Mouse (Mus musculus): ENCODE results near the gene Zfp157.
"Not testable (repeated sequence)": the region's sequence is repeated elsewhere in the genome, so short reads cannot be mapped to it uniquely, and the experiment has no call there.

Zfp157 gene

DNA sequence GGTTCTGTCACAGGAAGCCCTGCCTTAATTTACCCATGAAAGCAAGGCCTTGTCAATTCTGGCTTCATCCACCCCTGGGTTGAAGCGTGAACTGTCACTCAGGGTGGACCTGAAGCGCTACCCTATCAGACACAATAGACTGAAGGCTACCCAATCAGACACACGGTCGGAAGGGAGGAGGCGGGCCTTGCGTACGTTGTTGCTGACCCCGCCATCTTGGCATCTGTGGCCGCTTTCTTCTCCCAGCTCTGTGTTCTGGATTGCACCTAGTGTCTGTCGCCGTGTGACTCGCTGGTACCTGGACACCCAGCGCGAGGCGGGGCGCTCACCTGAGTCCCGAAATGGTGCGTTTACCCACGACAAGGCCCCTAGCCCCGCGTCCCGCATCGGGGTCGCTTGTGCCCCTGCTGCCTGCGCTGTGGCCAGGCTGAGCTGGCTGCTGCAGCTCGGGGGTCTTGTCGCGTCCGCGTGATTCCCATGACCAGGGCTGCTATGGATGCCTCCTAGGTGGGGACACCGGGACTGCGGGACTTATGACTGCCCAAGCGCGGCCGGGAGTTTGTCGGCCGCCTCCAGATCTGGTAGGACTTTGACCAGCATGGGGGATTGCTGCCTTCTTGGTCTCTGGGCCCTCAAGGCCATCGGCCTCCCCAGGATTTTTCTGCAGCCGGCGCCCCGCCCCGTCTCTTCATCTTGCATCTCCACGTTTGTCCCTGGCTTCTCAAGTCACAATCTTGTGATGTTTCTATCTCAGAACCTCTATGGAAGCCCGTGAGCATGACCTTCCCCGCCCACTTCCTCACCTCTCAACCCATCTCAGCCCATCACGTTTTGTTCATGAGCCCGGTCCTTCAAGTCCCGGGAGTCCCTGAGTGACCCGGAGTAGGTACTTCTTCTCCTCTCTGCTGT is at the start of gene Zfp157:
Gene Zfp157, plus strand, starts transcription at position 183 of the 909 bp plus-strand sequence.
- peak; percentile 90 to 92 for DNase-seq

DNA sequence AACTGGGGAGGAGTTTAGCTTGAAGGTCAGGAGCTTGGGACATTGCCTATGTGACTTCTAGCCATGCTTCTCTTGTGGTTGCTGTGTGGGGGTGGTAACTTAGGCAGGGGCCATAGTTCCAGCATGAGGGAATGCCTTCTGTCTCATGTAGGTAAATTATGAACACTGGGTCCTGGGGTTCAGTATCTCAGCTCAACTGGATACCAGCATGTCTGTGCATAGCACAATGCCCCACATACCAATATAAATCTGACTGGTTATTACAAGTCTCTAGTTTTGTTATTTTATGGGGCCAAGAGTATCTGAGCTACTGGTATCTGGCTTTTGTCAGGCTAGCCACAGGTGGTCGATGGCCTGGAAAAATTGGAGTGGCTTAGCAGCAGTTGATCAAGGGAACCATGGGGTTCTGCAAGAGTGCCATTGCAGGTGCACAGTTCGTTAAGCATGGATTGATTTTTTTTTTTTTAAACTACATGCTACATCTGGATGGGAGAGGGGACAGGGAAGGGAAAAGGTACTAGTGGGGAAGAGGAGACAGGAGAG is 43.4 kb upstream of the Zfp157 start:
- DNase-seq, result no peak

DNA sequence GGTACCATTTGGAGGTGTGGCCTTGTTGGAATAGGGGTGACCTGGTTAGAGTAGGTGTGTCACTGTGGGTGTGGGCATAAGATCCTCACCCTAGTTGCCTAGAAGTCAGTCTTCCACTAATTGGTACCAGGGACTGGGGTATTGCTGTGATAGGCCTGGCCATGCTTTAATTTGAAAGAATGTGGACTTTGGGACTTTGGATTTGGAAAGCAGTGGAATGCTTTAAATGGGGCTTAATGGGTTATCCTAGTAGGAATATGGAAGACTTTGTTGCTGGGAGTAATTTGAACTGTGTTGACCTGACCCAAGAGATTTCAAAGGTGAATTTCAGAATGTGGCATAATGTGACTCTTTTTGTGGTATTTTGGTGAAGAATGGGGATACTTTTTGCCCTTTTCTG is 40.8 kb upstream of the Zfp157 start:
- DNase-seq, result not testable (repeated sequence)

DNA sequence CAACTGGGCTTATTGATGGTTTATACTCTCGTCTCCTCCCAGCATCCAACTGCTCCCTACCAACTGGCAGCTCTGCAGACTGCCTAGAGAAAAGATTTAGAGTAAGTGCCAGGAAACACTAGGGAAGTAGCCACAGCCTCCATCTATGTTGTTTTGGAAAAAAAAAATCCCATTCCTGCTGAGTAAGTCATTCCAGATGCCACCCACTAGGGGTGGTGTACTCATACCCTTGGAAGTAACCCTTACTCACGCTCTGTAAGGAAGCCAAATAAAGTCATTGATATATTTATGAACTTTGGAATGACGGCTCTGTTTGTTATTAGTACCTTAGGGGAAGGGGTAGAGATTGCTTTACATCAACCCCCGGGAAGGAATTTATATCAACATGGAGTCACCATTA is 17.1 kb downstream of the Zfp157 start:
- no peak for DNase-seq

DNA sequence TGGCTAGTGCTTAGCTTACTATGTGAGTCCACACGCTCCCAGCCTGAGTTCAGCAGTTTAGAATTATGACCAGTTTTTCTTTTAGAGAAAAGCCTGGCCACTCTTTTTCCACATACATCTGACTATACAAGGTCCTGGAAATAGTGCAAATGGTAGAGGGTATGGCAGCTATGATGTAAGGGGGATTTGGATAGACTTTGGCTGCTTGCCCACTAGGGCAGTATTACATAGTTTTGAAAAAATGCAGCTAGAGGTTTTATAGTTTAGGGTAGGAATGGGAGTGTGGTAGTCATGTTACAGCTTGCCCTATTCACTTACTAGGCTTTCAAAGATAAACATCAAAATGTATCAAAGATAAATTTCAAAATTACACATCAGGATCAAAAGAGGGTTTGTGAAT is 17.8 kb downstream of the Zfp157 start:
- DNase-seq, result no peak

DNA sequence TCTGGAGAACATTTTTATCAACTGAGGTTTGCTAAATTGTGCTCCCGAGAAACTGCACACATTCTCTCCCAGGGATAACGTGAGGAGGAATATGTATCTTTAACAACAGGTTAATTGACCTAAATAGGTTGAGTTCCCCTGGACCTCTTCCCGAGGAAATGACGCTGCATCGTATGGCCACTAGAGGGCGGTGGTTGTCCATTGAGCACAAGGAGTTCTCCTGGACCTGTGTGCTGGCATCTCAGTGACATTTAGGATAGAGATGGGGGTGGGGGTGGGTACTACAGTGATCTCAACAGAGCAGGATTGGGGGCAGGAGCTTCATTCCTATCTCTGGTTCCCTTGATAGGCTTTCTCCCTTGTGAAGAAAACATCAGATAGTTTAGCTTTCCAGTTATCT is 32.3 kb downstream of the Zfp157 start:
- peak; percentile 17 to 32 for DNase-seq

DNA sequence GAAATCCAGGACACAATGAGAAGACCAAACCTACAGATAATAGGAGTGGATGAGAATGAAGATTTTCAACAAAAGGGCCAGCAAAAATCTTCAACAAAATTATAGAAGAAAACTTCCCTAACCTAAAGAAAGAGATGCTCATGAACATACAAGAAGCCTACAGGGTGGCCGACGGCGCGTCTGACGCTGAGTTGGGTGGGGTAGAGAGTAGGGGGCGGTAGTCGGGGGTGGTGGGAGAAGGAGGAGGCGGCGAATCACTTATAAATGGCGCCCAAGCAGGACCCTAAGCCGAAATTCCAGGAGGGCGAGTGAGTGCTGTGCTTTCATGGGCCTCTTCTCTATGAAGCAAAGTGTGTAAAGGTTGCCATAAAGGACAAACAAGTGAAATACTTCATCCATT is 63.3 kb downstream of the Zfp157 start:
- DNase-seq, result not testable (repeated sequence)
